Mouse (Mus musculus) T-helper 1 cell (primary cell): ENCODE results near the gene Bean1.

Source experiments
- in situ Hi-C: fragments of 300-600 bp; cut with MboI, MseI; formaldehyde crosslinking; loops from one replicate; pipeline ENCODE4 v1.15.1; 2025; ENCODE audit warnings: high pct_unique_total_duplicates

The Bean1 gene

GRCm38 (mm10) chr8:104171050-104171620 lies 893 bp downstream of the Bean1 start:
- in situ Hi-C loops = no loop called here

- in situ Hi-C loops = no loop called here
Measured at GRCm38 (mm10) chr8:104172420-104172819, 2.2 kb downstream of the Bean1 start.

GRCm38 (mm10) chr8:104175848-104176527 lies 5.7 kb downstream of the Bean1 start:
- in situ Hi-C loops = no loop called here

- in situ Hi-C loops = no loop called here
Measured at GRCm38 (mm10) chr8:104177054-104177453, 6.8 kb downstream of the Bean1 start.

GRCm38 (mm10) chr8:104184905-104185304 lies 14.7 kb downstream of the Bean1 start:
- in situ Hi-C loops = no loop called here

- in situ Hi-C loops = no loop called here
Measured at GRCm38 (mm10) chr8:104186827-104187226, 16.6 kb downstream of the Bean1 start.

- in situ Hi-C loops = no loop called here
Measured at GRCm38 (mm10) chr8:104187622-104188021, 17.4 kb downstream of the Bean1 start.

GRCm38 (mm10) chr8:104188459-104188858 lies 18.2 kb downstream of the Bean1 start:
- in situ Hi-C loops = no loop called here

GRCm38 (mm10) chr8:104190777-104191468 lies 20.7 kb downstream of the Bean1 start:
- in situ Hi-C loops = no loop called here

- in situ Hi-C loops = no loop called here
Measured at GRCm38 (mm10) chr8:104191496-104191895, 21.3 kb downstream of the Bean1 start.

GRCm38 (mm10) chr8:104199802-104200201 lies 29.6 kb downstream of the Bean1 start:
- in situ Hi-C loops = no loop called here

- in situ Hi-C loops = no loop called here
Measured at GRCm38 (mm10) chr8:104201622-104202021, 31.4 kb downstream of the Bean1 start.

- in situ Hi-C loops = no loop called here
Measured at GRCm38 (mm10) chr8:104202320-104202719, 32.1 kb downstream of the Bean1 start.

GRCm38 (mm10) chr8:104205292-104205691 lies 35.0 kb downstream of the Bean1 start:
- in situ Hi-C loops = no loop called here

- in situ Hi-C loops = no loop called here
Measured at GRCm38 (mm10) chr8:104217601-104218000, 47.4 kb downstream of the Bean1 start.

- in situ Hi-C loops = no loop called here
Measured at GRCm38 (mm10) chr8:104219079-104219478, 48.8 kb downstream of the Bean1 start.

GRCm38 (mm10) chr8:104219806-104220205 lies 49.6 kb downstream of the Bean1 start:
- in situ Hi-C loops = loop anchor here (5.0 kb wide), 1 partner anchor 73 kb away; no protein-coding TSS in a partner anchor

GRCm38 (mm10) chr8:104227048-104227447 lies 56.8 kb downstream of the Bean1 start:
- in situ Hi-C loops = no loop called here

- in situ Hi-C loops = no loop called here
Measured at GRCm38 (mm10) chr8:104230377-104230776, 60.1 kb downstream of the Bean1 start.

GRCm38 (mm10) chr8:104232039-104232438 lies 61.8 kb downstream of the Bean1 start:
- in situ Hi-C loops = no loop called here

- in situ Hi-C loops = no loop called here
Measured at GRCm38 (mm10) chr8:104232919-104233318, 62.7 kb downstream of the Bean1 start.

GRCm38 (mm10) chr8:104234573-104234972 lies 64.3 kb downstream of the Bean1 start:
- in situ Hi-C loops = no loop called here

- in situ Hi-C loops = no loop called here
Measured at GRCm38 (mm10) chr8:104239418-104239861, 69.2 kb downstream of the Bean1 start.
